Mouse (Mus musculus) naive thymus-derived CD4-positive, alpha-beta T cell, adult 2 months (primary cell): ENCODE data around the gene Olfr492.

Experiments used
- DNase-seq: peaks from one replicate; pipeline ENCODE4 v3.0.0-alpha.2; 2011; ENCODE audit warnings: low read depth

The Olfr492 gene

DNA sequence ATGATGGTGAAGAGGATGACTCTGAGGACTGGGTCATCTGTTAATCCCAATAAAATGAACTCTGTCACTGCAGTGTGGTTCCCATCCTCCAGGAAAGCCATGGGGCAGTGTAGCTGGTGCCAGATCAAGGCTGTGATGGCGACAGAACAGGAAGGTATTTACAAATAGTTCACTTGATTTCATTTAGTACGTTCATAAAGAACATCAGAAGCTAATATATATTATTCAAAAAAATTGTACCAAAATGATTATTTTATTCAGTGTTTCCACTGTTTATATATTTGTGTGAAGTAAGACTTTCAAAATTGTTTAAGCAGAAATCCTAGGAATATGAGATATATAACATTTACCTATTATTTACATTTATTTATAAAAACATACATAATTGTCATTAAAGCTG is at the start of gene Olfr492:
Gene Olfr492, minus strand, starts transcription at position 101 of the 400 bp plus-strand sequence.
- DNase-seq = no peak

DNA sequence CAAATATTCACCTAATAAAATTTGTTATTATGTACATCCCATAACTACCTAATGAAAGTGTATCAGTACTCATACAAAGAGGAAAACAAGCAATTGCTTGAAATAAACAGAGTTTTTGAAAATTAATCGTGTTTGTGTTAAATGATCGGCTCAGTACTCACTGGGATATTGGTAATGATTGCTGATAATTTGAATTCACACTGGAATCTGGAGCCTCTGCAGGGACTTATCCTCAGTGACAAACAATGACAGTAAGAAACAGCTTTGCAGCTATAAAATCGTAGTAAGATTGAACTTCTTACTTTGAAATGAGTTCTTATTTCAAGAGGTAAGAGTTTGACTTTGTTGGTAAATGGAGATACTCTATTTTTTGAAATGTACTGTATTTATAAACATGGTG is 41.6 kb upstream of the Olfr492 start, which contains the start of gene Olfr494:
Gene Olfr494, plus strand, starts transcription at position 301 of the 400 bp plus-strand sequence.
- no peak for DNase-seq

DNA sequence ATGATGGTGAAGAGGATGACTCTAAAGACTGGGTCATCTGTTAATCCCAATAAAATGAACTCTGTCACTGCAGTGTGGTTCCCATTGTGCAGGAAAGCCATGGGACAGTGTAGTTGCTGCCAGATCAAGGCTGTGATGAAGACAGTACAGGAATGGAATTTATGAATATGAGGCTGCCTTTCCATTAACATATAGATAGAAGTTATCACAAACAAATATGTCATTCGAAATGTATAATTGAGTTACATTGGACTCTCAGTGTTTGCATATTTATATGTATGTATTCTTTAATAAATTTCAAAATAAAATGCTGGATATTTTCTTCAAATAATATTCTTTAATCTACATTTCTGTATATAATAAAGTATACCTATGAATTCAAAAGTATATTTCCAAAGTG is 23.4 kb upstream of the Olfr492 start, which contains the start of gene Olfr493:
Gene Olfr493, minus strand, starts transcription at position 101 of the 400 bp plus-strand sequence.
- DNase-seq = no peak

DNA sequence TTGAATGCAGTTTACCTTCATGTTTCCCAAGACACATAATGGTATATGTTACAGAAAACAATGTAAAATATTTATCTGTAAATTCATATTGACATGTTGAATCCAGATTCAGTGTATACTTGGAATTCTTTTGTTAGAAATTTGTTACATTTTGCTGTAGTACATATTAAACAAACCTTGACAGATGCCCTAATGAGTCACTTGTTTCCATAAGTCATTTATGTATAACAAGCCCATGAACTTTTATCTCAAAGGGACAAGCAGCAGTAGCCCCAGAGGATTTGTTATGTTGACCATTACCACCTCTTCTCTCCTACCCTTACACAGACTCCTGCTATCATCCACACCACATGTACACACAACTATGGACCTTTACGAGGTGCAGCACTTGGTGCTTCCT is 10.3 kb downstream of the Olfr492 start, which contains the start of gene Olfr491:
Gene Olfr491, plus strand, starts transcription at position 301 of the 400 bp plus-strand sequence.
- DNase-seq = no peak

DNA sequence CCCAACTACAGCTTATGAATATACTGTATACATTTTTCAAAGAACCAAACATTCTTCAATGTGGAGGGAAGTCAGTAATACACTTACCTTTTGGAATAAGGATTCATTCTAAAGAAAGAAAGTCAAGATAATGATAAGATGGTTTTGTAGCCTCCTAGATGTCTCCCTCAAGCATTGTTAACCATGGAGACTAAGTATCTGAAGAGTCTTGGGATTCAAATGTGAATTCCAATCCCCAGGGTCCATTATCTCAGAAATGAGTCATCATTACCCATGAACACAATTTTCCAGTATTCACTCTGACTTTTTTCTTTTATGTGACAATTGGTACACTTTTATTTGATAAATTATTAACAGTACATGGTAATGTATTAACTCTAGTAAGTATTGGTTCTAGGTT is 34.6 kb downstream of the Olfr492 start, which contains the start of gene Olfr490:
Gene Olfr490, minus strand, starts transcription at position 101 of the 400 bp plus-strand sequence.
- no peak for DNase-seq
